Mouse (Mus musculus) spleen, adult 2 months (tissue): Measurements from ENCODE around the gene Pxdn. TPM values are rescaled to one million over a fixed set of nuclear protein-coding genes. Genes with fewer than 3 reads are reported as not detected.

Experiments
- DNase-seq, 2 experiments: peaks; one replicate each; pipeline versions ENCODE4 v3.0.0 to v3.0.0-alpha.2; 2012 to 2021; ENCODE audit warnings: low spot score in 2 of 2, low read depth in 1 of 2
- H3K27ac ChIP-seq: fragments of 200-500 bp; 2 replicates; pipeline ENCODE4 v1.5.1; 2012; ENCODE audit warnings: low read length, inconsistent platforms; ENCODE audit not compliant: insufficient read depth
- H3K27me3 ChIP-seq: fragments of 200-500 bp; 2 replicates; pipeline ENCODE4 v1.6.1; 2012; ENCODE audit warnings: mild to moderate bottlenecking, moderate library complexity, low read length, inconsistent platforms; ENCODE audit not compliant: control insufficient read depth, insufficient read depth
- H3K36me3 ChIP-seq: fragments of 200-500 bp; 2 replicates; pipeline ENCODE4 v1.6.1; 2012; ENCODE audit warnings: mild to moderate bottlenecking, low read length, inconsistent platforms; ENCODE audit not compliant: control insufficient read depth, insufficient read depth
- H3K4me1 ChIP-seq: fragments of 200-500 bp; 2 replicates; pipeline ENCODE4 v1.6.1; 2011; ENCODE audit warnings: inconsistent platforms; ENCODE audit not compliant: control insufficient read depth, insufficient read depth, insufficient read length
- H3K4me3 ChIP-seq: fragments of 200-500 bp; 2 replicates; pipeline ENCODE4 v1.5.1; 2011; ENCODE audit warnings: mild to moderate bottlenecking, inconsistent platforms; ENCODE audit not compliant: insufficient read depth, insufficient read length; ENCODE audit errors: extremely low read depth
- CTCF ChIP-seq: fragments of 200-500 bp; IDR thresholded peaks from 2 replicates; pipeline ENCODE4 v1.5.1; 2011; ENCODE audit warnings: mild to moderate bottlenecking, inconsistent platforms; ENCODE audit not compliant: insufficient read depth, insufficient read length, insufficient replicate concordance; ENCODE audit errors: extremely low read depth
- POLR2A ChIP-seq: fragments of 200-500 bp; IDR thresholded peaks from 2 replicates; pipeline ENCODE4 v1.6.1; 2011; ENCODE audit warnings: low read depth, low read length, inconsistent platforms
- WGBS: fragments of 180-500 bp; shearing (Covaris S2); methylation state at CpG from one replicate; pipeline ENCODE4 v1.1.7; 2018; 5-methylcytosine and 5-hydroxymethylcytosine counted together
- polyA plus RNA-seq: library from polyadenylated mRNA; depleted of rRNA; stranded (reverse); fragments of >200 nt; gene quantifications from 2 replicates; pipeline ENCODE4 v1.2.3, GENCODE M21; 2012

Gene Pxdn
- polyA plus RNA-seq, 1 experiment, result 3.5 TPM

- H3K4me1 ChIP-seq, result no peaks in the 10 kb centered on the region; the same call in 1 of the 2 replicates
- DNase-seq, result no peak
- H3K4me3 ChIP-seq, result peak overlapping the region; percentile 34; the same call in 1 of the 2 replicates
Observed at GRCm38 (mm10) chr12:29938376-29939041, 1.1 kb downstream of the Pxdn start.

GRCm38 (mm10) chr12:29939261-29939671, 1.9 kb downstream of the Pxdn start:
- WGBS, result 53% methylated on average over 8 of the region's 8 CpGs
- TF ChIP-seq POLR2A (no peak), CTCF (no peak)
- H3K36me3 ChIP-seq, result no peaks in the 10 kb centered on the region
- H3K27ac ChIP-seq, result no peak overlapping the region
- no peak for DNase-seq
- no peaks in the 10 kb centered on the region; the same call in 1 of the 2 replicates for H3K4me1 ChIP-seq
- H3K27me3 ChIP-seq, result no peaks in the 10 kb centered on the region
- no peak overlapping the region for H3K4me3 ChIP-seq

More at GRCm38 (mm10) chr12:29938376-29939041, 1.1 kb downstream of the Pxdn start:
- TF ChIP-seq POLR2A (no peak), CTCF (no peak)
- Histone ChIP-seq H3K27ac (no peak overlapping the region; the same call in 1 of the 2 replicates), H3K27me3 (no peaks in the 10 kb centered on the region), H3K36me3 (no peaks in the 10 kb centered on the region)
- WGBS, result 6% methylated on average over 34 of the region's 40 CpGs

DNA sequence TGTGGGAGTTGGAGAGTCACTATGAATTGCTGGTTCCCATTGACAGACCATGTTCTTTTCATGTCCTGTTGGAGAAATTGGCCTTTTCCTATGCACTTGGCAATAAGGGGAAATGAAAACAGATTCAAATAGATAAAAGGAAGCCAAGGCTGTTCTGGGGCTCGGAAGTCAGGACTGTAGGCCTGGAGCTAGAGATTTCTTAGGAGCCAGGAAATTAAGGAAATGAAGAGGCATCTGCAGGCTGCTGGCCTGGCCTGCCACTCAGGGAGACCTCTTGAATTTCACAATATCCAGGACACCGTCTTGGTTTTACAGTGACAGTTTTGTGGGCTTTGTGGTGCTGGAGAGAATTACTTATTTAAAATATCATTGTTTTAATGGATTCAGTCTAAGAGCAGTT, 5.0 kb downstream of the Pxdn start:
- no peak overlapping the region for H3K27ac ChIP-seq
- no peak overlapping the region for H3K4me3 ChIP-seq
- no peaks in the 10 kb centered on the region for H3K36me3 ChIP-seq
- H3K27me3 ChIP-seq, result no peaks in the 10 kb centered on the region
- no peaks in the 10 kb centered on the region; the same call in 1 of the 2 replicates for H3K4me1 ChIP-seq
- TF ChIP-seq CTCF (no peak), POLR2A (no peak)
- WGBS, result 82% methylated on average over 2 of the region's 2 CpGs
- no peak for DNase-seq

DNA sequence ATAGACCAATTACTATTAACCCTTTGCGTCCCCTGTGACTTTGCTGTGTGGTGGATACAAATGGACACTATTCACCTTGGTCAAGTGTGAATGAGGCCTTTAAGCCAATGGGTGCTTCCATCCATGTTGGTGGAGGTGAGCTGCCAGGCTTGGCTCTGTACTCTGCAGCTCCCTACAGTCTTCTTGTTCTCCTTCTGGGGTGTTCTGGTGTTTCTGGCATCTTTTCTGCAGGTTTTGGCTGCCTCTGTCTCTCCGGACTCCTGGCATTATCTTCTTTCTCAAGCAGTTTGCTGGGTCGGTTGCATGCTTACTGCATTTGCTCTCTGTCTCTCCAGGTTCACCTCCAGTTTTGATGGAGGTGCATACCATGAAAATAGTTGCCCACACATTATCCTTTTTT, 7.2 kb downstream of the Pxdn start:
- no peak for TF ChIP-seq CTCF
- TF ChIP-seq POLR2A, result no peak
- no peaks in the 10 kb centered on the region for H3K36me3 ChIP-seq
- H3K4me1 ChIP-seq, result no peaks in the 10 kb centered on the region
- no peak overlapping the region for H3K4me3 ChIP-seq
- WGBS, result 88% methylated on average over 3 of the region's 3 CpGs
- H3K27ac ChIP-seq, result no peak overlapping the region
- H3K27me3 ChIP-seq, result no peaks in the 10 kb centered on the region
- no peak for DNase-seq

DNA sequence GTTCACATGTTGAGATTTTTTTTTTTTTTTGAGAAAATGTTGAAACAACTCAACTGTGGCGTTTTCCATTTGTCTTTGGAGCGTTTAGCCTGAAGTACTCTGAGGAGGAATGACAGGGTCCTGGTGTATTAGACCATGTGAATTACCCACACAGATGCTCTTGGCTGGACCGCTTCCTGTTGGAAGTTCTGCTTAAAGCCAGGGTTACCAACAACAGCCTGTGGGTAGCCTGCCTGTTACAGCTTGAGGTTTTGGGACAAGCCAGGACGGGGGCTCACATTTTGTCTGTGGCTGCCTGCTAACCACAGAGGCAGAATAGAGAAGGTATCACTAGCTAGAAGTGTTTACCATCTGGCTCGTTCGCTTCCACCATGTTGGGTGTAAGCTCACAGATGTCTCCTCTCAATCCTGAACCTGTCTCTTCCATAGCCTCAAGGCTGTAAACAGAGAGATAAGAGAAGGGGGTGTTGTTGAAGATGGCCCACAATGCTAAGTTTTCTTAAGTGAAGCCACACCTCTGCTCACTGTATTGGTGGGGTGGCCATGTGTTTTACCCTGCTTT, 7.9 kb downstream of the Pxdn start:
- no peak for DNase-seq
- H3K27ac ChIP-seq, result no peak overlapping the region
- TF ChIP-seq CTCF (no peak), POLR2A (no peak)
- no peaks in the 10 kb centered on the region for H3K27me3 ChIP-seq
- H3K4me1 ChIP-seq, result no peaks in the 10 kb centered on the region
- H3K36me3 ChIP-seq, result no peaks in the 10 kb centered on the region
- H3K4me3 ChIP-seq, result no peak overlapping the region
- 34% methylated on average over 6 of the region's 6 CpGs for WGBS

DNA sequence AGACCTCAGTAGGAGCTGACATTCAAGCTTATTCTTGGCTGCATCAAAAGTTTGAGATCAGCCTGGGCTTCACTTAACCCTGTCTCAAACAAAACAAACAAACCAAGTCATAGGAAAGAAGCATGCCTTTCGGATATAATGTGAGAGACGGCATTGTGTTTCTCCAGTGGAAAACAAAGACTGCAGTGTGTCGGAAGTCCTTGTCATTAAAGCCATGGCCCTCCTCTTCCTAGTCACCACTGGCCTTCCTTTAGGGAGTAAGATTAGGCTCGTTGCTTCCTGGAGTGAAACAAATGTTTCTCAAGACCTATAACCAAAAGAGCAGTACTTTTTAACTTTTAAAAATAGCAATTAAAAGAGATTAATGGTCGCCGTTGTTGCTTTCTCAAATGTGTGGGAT, 13.6 kb downstream of the Pxdn start:
- no peaks in the 10 kb centered on the region for H3K4me1 ChIP-seq
- TF ChIP-seq CTCF (no peak), POLR2A (no peak)
- no peak overlapping the region for H3K27ac ChIP-seq
- H3K4me3 ChIP-seq, result no peak overlapping the region
- no peaks in the 10 kb centered on the region for H3K27me3 ChIP-seq
- no peak for DNase-seq
- H3K36me3 ChIP-seq, result no peaks in the 10 kb centered on the region
- WGBS, result 77% methylated on average over 6 of the region's 6 CpGs

DNA sequence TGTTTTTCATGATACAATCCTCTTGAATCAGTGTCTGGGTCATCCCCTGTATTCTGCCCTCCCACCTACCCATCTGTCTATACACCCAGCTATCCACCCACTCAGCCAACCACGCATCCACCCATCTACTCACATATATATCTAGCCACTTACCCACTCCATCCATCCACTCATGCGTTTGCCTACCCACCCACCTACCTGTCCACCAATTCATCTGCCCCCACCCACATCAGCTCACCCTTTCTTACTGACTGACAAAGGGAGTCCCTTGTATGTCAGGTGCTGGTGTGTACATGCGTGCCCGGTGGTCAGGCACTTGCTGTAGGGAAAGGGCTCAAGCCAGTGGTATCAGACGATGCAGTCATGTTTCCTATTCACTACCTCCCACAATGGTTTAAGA, 14.1 kb downstream of the Pxdn start:
- Histone ChIP-seq H3K27ac (no peak overlapping the region), H3K36me3 (no peaks in the 10 kb centered on the region), H3K4me3 (no peak overlapping the region), H3K27me3 (no peaks in the 10 kb centered on the region), H3K4me1 (no peaks in the 10 kb centered on the region)
- DNase-seq, result no peak
- TF ChIP-seq CTCF, result no peak
- TF ChIP-seq POLR2A, result no peak
- WGBS, result 79% methylated on average over 5 of the region's 5 CpGs
